Mouse (Mus musculus) adrenal gland, postnatal 25 days (tissue): ENCODE measurements around the gene Arhgap27. TPM values are rescaled to one million over a fixed set of nuclear protein-coding genes. Genes with fewer than 3 reads are reported as not detected.
"Not testable (repeated sequence)": the region's sequence is repeated elsewhere in the genome, so short reads cannot be mapped to it uniquely, and the experiment has no call there.

ENCODE experiments used
- DNase-seq: peaks from one replicate; pipeline ENCODE4 v3.0.0; 2021; ENCODE audit warnings: mixed read lengths
- total RNA-seq: library from RNA; stranded (reverse); gene quantifications from 2 replicates; pipeline ENCODE4 v1.2.3, GENCODE M21; 2021

Gene Arhgap27
- total RNA-seq, 1 experiment from 2014 or later: 15.2 TPM

GRCm38 (mm10) chr11:103332890-103333651 lies 30.4 kb downstream of the Arhgap27 start:
- DNase-seq: no peak

GRCm38 (mm10) chr11:103332186-103332889 lies 31.2 kb downstream of the Arhgap27 start:
- peak; percentile 79 for DNase-seq

GRCm38 (mm10) chr11:103331502-103332185 lies 31.8 kb downstream of the Arhgap27 start:
- no peak for DNase-seq

GRCm38 (mm10) chr11:103330651-103331319 lies 32.7 kb downstream of the Arhgap27 start:
- DNase-seq: no peak

GRCm38 (mm10) chr11:103326950-103327349 lies 36.5 kb downstream of the Arhgap27 start:
- DNase-seq: peak; percentile 74

- DNase-seq: peak; percentile 76
Measured at GRCm38 (mm10) chr11:103325172-103325571, 38.3 kb downstream of the Arhgap27 start.

GRCm38 (mm10) chr11:103324723-103325122 lies 38.8 kb downstream of the Arhgap27 start:
- DNase-seq: no peak

- not testable (repeated sequence) for DNase-seq
Measured at GRCm38 (mm10) chr11:103322832-103323231, 40.7 kb downstream of the Arhgap27 start.

GRCm38 (mm10) chr11:103320646-103321045 lies 42.8 kb downstream of the Arhgap27 start:
- DNase-seq: no peak

GRCm38 (mm10) chr11:103320196-103320595 lies 43.3 kb downstream of the Arhgap27 start:
- DNase-seq: no peak

GRCm38 (mm10) chr11:103318042-103318441 lies 45.5 kb downstream of the Arhgap27 start:
- no peak for DNase-seq

- no peak for DNase-seq
Measured at GRCm38 (mm10) chr11:103315379-103315778, 48.1 kb downstream of the Arhgap27 start.

GRCm38 (mm10) chr11:103314736-103315374 lies 48.6 kb downstream of the Arhgap27 start:
- DNase-seq: no peak

- no peak for DNase-seq
Measured at GRCm38 (mm10) chr11:103313542-103313941, 50.0 kb downstream of the Arhgap27 start.

GRCm38 (mm10) chr11:103312655-103313255 lies 50.7 kb downstream of the Arhgap27 start:
- no peak for DNase-seq

- DNase-seq: peak; percentile 85
Measured at GRCm38 (mm10) chr11:103311960-103312611, 51.4 kb downstream of the Arhgap27 start.

- no peak for DNase-seq
Measured at GRCm38 (mm10) chr11:103309956-103310574, 53.4 kb downstream of the Arhgap27 start.

GRCm38 (mm10) chr11:103307910-103308309 lies 55.6 kb downstream of the Arhgap27 start:
- peak; percentile 39 for DNase-seq

- no peak for DNase-seq
Measured at GRCm38 (mm10) chr11:103304525-103304924, 59.0 kb downstream of the Arhgap27 start.

- no peak for DNase-seq
Measured at GRCm38 (mm10) chr11:103294772-103295171, 68.7 kb downstream of the Arhgap27 start.
